Mouse (Mus musculus) E14TG2a.4 (cell line): Measurements from ENCODE around the gene Tada1.

Experiments
- H3K27me3 ChIP-seq: 2 replicates; pipeline ENCODE4 v1.6.1; 2014; ENCODE audit warnings: low read length, control low read depth; ENCODE audit not compliant: insufficient read depth
- H3K36me3 ChIP-seq: 2 replicates; pipeline ENCODE4 v1.6.1; 2014; ENCODE audit warnings: low read length, control low read depth; ENCODE audit not compliant: insufficient read depth
- H3K4me1 ChIP-seq: replicated peaks from 2 replicates; pipeline ENCODE4 v1.6.1; 2014; ENCODE audit warnings: low read depth, low read length, control low read depth
- H3K4me3 ChIP-seq: replicated peaks from 2 replicates; pipeline ENCODE4 v1.5.1; 2014; ENCODE audit warnings: mild to moderate bottlenecking, low read length
- H3K9me3 ChIP-seq: 2 replicates; pipeline ENCODE4 v1.6.1; 2014; ENCODE audit warnings: low read length, control low read depth
- CTCF ChIP-seq: conservative IDR thresholded peaks from 2 replicates; pipeline ENCODE4 v1.5.1; 2014; ENCODE audit warnings: low read length
- NANOG ChIP-seq: IDR thresholded peaks from 2 replicates; pipeline ENCODE4 v1.6.1; 2014; ENCODE audit warnings: borderline replicate concordance, low read length, mixed read lengths
- POU5F1 ChIP-seq: IDR thresholded peaks from 2 replicates; pipeline ENCODE4 v1.6.1; 2014; ENCODE audit warnings: low read length, borderline replicate concordance

The Tada1 gene

DNA sequence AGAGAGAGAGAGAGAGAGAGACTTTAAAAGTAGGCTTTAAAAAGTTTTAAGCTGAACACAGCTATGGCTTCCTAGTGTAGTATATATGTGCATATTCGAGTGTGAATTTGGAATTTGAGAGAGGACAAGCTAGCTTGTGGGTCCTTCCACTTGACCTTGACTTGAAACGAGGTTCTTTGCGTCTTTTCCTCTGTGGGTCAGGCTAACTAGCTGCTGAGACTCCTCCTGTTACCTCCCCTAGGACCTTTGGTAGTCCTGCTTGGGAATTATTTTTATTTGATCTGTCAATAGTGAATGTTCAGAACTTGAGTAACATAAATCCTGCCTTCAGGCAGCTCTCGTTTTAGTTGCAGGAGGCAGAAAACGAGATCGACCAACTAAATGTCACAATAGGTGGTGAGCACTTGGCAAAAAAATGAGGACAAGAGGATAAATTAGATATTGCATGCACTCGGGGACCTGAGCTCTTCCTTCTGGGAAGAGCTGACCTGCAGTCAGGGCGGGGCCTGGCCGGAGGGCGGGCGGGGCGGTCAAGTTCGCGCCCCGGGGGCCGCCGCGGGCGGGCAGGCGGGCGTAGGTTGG lies 375 bp upstream of the Tada1 start:
- no peaks in the 10 kb centered on the region for H3K36me3 ChIP-seq
- peak overlapping the region; percentile 89 for H3K4me3 ChIP-seq
- peaks cover 4% of the 10 kb centered on the region; the same call in 1 of the 2 replicates for H3K9me3 ChIP-seq
- no peak for TF ChIP-seq POU5F1
- H3K27me3 ChIP-seq: peaks cover 47% of the 10 kb centered on the region
- H3K4me1 ChIP-seq: peaks cover 14% of the 10 kb centered on the region

GRCm38 (mm10) chr1:166379630-166380231 lies 834 bp downstream of the Tada1 start:
- peaks cover 47% of the 10 kb centered on the region for H3K27me3 ChIP-seq
- no peaks in the 10 kb centered on the region for H3K9me3 ChIP-seq
- H3K36me3 ChIP-seq: no peaks in the 10 kb centered on the region
- peak overlapping the region; percentile 89 for H3K4me3 ChIP-seq
- peaks cover 14% of the 10 kb centered on the region for H3K4me1 ChIP-seq
- no peak for TF ChIP-seq CTCF
- no peak for TF ChIP-seq POU5F1
- no peak for TF ChIP-seq NANOG

- Histone ChIP-seq H3K27me3 (peaks cover 45% of the 10 kb centered on the region), H3K9me3 (no peaks in the 10 kb centered on the region), H3K4me1 (peaks cover 14% of the 10 kb centered on the region), H3K4me3 (no peak overlapping the region), H3K36me3 (peaks cover 7% of the 10 kb centered on the region; the same call in 1 of the 2 replicates)
- TF ChIP-seq POU5F1: no peak
- no peak for TF ChIP-seq CTCF
- no peak for TF ChIP-seq NANOG
These were observed 2.4 kb downstream of the Tada1 start for GRCm38 (mm10) chr1:166381336-166381735.

DNA sequence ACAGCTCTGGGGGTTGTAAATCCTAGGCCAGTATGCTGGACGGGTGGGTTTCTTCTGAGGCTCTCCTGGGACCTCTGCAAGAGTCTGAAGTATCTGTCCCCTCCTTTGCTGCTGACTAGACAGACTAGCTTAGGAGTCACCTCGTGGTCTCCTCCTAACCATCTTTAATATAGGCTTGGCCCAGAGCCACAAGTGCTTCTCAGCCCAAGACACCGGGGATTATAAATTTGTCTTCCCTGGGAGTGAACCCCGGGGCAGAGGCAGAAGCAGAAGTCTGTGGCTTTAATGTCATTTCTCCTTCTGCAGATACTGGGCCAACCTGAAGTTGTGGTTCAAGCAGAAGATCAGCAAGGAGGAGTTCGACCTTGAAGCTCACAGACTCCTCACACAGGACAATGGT lies 2.9 kb downstream of the Tada1 start:
- Histone ChIP-seq H3K36me3 (peaks cover 7% of the 10 kb centered on the region; the same call in 1 of the 2 replicates), H3K9me3 (no peaks in the 10 kb centered on the region)
- no peak for TF ChIP-seq CTCF
- no peak for TF ChIP-seq NANOG
- TF ChIP-seq POU5F1: no peak

DNA sequence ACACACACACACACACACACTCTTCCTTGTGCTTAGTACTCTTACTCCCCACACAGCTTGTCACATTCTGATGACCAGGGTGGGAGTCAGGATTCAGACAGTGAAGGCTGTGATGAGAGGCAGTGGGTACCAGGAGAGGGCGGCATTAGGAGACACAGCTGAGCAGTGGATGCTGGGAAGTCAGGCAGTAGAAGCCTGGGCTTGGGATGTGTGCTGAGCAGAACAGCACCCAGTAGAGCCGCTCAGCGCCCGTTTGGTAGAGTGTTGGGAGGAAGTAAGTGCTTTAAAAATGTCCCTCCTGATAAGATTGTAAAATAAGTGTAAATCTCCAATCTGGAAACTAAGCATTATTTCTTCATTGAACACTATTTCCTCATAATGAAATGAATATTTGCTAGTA lies 3.7 kb downstream of the Tada1 start:
- Histone ChIP-seq H3K4me3 (no peak overlapping the region), H3K9me3 (no peaks in the 10 kb centered on the region), H3K4me1 (peaks cover 14% of the 10 kb centered on the region), H3K27me3 (peaks cover 39% of the 10 kb centered on the region), H3K36me3 (peaks cover 7% of the 10 kb centered on the region; the same call in 1 of the 2 replicates)
- TF ChIP-seq POU5F1 (no peak), NANOG (no peak), CTCF (no peak)

More for the DNA sequence above, 2.9 kb downstream of the Tada1 start:
- no peak overlapping the region for H3K4me3 ChIP-seq
- peaks cover 42% of the 10 kb centered on the region for H3K27me3 ChIP-seq
- peaks cover 14% of the 10 kb centered on the region for H3K4me1 ChIP-seq

DNA sequence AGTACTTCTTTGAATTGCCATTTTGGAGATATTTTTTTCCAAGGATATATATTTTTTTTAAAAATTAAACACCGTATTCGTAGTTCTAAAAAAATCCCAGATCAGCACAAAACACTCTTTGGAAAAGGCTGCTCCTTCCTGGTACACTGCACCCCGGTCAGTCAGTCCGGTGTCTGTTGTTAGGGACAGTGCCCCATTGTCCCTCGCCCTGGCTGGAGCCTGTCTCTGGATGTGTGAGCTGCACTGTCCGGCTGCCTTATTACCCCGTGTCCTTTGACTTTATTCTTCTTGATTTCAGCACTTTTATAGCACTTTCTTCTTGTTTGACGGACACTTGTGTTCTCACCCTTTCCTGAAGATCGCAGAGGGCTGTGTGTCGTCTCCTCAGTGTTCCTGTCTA lies 5.7 kb downstream of the Tada1 start:
- H3K36me3 ChIP-seq: peaks cover 20% of the 10 kb centered on the region

GRCm38 (mm10) chr1:166385431-166385830 lies 6.5 kb downstream of the Tada1 start:
- TF ChIP-seq NANOG (no peak), CTCF (no peak), POU5F1 (no peak)
- Histone ChIP-seq H3K27me3 (peaks cover 21% of the 10 kb centered on the region), H3K4me1 (peaks cover 2% of the 10 kb centered on the region; the same call in 1 of the 2 replicates), H3K36me3 (peaks cover 25% of the 10 kb centered on the region), H3K9me3 (no peaks in the 10 kb centered on the region), H3K4me3 (no peak overlapping the region)

More for the DNA sequence above, 5.7 kb downstream of the Tada1 start:
- H3K4me3 ChIP-seq: no peak overlapping the region
- no peak for TF ChIP-seq POU5F1
- TF ChIP-seq CTCF: no peak
- no peak for TF ChIP-seq NANOG
- no peaks in the 10 kb centered on the region for H3K9me3 ChIP-seq
- peaks cover 29% of the 10 kb centered on the region for H3K27me3 ChIP-seq
- peaks cover 9% of the 10 kb centered on the region; the same call in 1 of the 2 replicates for H3K4me1 ChIP-seq

DNA sequence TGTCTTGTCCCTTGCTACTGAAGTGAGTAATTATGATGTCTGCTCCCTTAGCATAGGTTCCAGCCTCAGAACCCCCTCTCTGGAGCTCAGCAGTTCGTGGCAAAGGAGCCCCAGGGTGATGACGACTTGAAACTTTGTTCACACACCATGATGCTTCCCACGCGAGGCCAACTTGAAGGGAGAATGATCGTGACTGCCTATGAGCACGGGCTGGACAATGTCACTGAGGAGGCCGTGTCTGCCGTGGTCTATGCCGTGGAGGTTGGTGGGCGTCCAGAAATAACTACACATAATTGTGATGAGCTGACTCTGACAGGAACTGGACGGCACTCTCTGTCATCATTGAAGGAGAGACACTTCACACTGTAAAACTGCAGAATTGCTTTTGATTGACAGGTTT lies 9.6 kb downstream of the Tada1 start:
- Histone ChIP-seq H3K36me3 (peaks cover 38% of the 10 kb centered on the region), H3K9me3 (no peaks in the 10 kb centered on the region), H3K4me3 (no peak overlapping the region), H3K27me3 (no peaks in the 10 kb centered on the region; the same call in 1 of the 2 replicates), H3K4me1 (no peaks in the 10 kb centered on the region)
- TF ChIP-seq NANOG (no peak), POU5F1 (no peak), CTCF (no peak)

DNA sequence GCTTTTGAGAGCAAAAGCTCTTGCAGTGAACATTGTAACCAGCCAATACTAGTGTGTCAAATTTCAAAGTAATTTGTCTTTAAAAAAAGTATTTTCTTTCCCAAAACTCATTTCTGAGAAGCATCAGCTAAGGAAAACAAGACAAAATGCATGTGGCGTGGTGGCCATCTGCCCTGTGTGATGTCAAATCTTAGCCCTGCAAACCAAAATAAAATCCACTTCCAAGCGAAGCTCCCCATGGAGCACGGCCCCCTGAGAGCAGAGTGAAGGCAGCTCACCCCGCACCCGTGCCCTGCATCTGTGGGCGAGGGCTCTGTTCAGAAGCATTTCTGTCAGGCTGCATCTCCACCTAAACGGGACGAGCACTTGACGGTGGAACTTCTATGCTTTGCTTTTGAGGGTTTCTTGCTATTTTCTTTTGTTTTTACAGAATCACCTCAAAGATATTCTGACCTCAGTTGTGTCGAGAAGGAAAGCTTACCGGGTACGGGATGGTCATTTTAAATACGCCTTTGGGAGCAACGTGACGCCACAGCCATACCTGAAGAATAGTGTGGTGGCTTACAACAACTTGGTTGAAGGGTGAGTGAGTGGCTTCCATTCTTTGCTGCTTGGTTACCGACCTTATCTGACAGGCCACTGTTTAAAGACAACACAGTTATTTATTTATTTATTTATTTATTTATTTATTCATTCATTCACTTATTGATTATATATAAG lies 10.7 kb downstream of the Tada1 start:
- H3K4me1 ChIP-seq: no peaks in the 10 kb centered on the region
- TF ChIP-seq POU5F1 (no peak), CTCF (no peak), NANOG (no peak)
- H3K9me3 ChIP-seq: no peaks in the 10 kb centered on the region
- no peak overlapping the region for H3K4me3 ChIP-seq
- no peaks in the 10 kb centered on the region; the same call in 1 of the 2 replicates for H3K27me3 ChIP-seq
- H3K36me3 ChIP-seq: peaks cover 38% of the 10 kb centered on the region
